Mouse (Mus musculus): ENCODE data around the gene Lingo1.

Lingo1 gene

DNA sequence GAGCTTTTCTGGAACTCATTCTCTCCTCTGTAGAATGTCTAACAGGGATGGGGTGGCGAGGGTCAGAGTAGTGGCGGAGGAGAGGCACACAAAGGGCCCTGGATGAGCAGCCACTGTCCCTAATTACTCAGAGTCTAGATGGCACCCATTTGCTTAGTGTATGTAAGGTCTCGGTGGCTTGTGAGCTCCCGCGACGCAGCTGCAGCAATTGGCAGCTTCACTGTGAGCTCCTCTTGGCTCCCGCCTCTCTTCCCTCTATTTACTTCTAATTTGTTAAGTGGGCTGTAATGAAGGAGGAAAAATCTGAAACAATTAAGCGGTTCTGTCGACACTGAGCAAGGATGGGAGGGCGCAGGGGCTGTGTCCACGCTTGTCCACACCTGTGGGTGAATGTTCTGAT is 195.6 kb downstream of the Lingo1 start:
- DNase-seq = no peak

DNA sequence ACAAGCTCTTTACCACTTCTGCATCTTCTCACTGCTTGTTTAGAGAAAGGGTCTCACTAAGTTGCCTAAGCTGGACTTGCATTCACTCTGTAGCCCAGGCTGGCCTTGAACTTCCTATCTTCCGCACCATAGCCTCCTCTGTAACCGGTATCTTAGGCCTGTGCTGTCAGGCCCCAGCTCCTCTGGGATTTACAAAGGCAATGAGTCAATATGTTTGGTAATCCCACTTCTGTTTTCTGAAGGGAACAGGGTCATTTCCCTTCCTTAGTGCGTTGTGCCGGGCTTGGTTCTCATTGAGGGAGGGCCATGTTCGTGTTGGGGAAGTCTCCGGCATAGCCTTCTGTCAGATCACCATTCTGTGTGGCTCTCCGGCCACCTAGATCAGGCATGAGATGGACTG is 203.6 kb downstream of the Lingo1 start:
- no peak for DNase-seq

DNA sequence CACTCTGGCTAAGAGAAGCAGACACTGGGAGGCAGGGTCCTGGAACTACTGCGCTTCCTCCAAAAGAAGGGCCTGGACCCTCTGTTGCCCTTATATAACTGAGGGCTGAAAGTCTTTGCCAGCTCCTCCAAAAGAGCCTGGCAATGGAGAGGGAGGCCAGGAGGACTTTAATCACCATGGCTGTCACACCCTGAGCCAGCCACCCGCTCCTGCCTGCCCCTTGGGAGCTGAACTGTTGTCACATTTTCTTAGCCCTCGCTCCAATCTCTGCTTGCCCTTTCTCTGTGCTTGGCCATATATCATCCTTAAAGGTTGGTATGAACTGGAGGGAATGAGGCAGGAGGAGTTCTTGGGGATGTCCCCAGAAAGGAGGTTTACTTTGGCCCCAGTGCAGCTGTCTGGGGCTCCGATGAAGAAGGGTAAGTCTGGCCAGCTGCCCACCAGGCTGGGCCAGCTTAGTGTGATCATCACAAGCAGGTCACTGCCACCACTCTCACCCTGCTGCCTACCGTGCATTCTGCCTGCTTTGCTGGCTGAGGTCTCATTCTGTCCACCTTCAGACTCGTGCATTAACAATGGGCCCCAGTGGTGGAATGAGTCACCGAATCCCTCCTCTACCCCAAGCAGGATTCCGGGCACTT is 204.9 kb downstream of the Lingo1 start:
- DNase-seq = peak; percentile 62 to 72

DNA sequence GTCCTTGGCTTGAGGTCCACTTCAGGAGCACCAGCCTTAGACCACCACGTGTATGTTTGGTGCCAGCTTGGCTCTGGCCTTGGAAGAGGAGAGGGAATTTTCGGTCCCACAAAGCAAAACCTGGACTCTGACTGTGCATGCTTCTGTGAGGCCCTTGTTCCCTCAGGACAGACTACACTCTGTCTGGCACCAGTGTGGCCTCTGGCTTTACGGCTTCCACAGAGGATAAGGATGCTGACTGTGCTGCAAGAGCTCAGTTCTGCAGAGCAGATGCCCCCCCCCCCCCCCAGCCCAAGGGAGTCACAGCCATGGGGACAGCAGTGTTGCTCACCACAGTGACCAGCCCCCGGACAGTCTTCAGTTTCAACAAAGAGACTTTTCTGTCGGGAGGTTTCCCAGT is 206.5 kb downstream of the Lingo1 start:
- DNase-seq = no peak

- DNase-seq = peak in 1 of 2 experiments; percentile 57
Observed at GRCm38 (mm10) chr9:56584043-56584424, 212.2 kb downstream of the Lingo1 start.

- DNase-seq = peak; percentile 85 to 88
Observed at GRCm38 (mm10) chr9:56583139-56584042, 212.9 kb downstream of the Lingo1 start.

GRCm38 (mm10) chr9:56582628-56583027 is 213.6 kb downstream of the Lingo1 start:
- no peak for DNase-seq

- peak; percentile 58 to 81 for DNase-seq
Observed at GRCm38 (mm10) chr9:56581700-56582099, 214.6 kb downstream of the Lingo1 start.

DNA sequence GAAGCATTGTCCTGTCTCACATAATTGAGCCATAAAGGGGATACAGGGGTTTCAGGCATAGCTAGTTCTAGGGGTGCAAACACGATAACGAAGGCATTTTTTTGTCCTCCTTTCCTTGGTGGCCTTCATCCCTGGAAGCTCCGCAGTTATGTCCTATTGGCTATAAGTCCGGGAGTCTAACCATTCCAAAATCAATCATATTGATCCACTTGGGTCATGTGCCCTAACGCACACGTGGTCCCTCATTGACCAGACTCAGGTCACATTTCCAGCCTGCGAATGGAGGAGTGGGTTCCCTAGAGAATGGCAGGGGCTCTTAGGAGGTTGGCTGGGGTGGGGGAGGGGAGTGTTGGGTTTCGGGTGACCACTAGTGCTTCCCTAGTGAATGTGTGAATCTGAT is 215.3 kb downstream of the Lingo1 start:
- DNase-seq = no peak

DNA sequence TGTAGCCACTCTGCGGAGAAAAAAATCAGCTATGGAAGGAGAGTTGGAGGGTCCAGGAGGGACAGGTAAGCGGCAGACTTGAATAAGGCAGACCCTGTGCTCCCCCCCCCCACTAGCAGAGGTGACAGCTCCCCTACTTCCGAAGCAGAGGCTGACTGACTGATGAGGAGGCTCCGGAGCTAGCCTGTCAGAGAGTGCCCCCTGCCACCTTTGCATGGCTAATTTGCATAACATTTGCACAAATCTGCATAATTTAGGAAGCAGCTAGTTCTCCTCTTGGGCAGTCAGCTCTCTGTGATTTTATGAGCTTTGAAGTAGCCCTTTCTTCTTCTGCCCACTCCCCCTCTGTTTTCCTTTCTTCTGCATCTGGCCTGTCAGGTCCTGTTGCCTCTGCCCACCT is 216.2 kb downstream of the Lingo1 start:
- peak in 1 of 2 experiments; percentile 32 for DNase-seq

DNA sequence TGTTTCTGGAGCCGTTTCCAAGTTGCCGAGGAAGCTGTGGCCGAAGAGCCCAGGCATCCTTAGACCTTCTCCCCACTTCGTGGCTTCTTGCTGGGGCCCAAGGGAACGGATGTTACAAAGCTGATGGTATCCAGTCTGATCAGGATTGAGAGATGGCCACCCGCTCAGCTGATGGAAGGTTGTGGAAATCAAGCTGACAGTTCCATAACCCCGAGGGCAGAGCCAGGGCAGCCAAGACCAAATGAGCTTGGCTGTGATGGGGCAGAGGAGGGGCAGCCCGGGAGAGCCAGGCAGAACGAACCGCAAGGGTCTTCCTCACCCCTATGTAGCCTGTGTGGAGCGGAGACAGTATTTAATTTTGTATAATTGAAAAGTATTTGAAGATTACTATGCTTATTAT is 218.9 kb downstream of the Lingo1 start:
- peak; percentile 65 to 73 for DNase-seq

DNA sequence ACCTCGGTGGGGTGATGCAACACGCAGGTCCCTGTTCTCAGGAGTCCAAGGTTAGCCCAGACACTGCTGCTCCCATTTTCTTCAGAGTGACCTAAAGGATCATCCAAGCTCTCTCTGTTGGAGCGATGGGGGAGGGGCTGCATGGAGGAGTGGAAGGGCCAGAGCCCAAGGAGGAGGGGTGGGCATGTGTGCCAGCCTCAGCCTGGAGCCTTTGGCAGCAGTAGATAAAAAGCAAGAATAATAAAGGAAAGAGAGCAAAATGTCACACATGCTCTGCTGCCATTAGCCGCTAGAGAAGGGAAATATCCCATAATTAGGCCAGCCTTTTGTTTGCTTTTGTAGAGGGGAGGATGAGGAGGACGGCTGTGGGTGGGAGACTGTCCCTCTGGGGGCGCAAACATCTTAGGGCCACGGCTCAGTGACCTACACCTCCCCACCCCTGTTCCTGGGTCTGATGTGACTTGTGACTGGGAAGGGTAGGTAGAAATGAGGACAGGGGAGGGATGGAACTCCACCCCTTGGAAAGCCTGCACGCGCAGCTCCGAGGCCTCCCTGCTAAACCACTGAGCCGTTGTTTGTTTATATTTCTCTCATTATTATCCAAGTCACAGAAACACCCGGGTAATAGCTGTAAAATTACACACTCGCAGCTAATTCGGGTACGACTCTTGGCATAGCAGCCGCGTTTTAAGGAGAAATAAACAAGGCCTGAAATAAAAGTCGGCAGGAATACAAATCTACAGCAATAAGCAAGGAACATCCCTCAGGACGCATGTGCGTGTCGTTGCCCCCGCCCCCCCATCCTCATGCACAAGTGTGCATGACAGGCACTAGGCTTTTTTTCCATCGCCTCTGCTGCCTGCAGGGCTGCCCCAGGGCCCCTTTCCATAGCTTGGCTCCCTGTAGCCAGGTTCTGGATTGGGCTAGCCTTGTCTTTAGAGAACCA is 223.5 kb downstream of the Lingo1 start:
- DNase-seq = peak; percentile 86 to 91
